Mouse (Mus musculus) forebrain, embryonic 15.5 days (tissue): ENCODE measurements around the gene Fgf7. TPM values are rescaled to one million over a fixed set of nuclear protein-coding genes. Genes with fewer than 3 reads are reported as not detected.

Experiments
- ATAC-seq: fragments of 200-750 bp; cut with Nextera tagmentation; replicated peaks from 2 replicates; pipeline ENCODE4 v1.8.0; 2017; ENCODE audit warnings: mild to moderate bottlenecking, moderate TSS enrichment, moderate library complexity
- H3K27ac ChIP-seq: fragments of 300-500 bp; sonication (generic); replicated peaks from 2 replicates; pipeline ENCODE4 v1.5.1; 2015; ENCODE audit warnings: mild to moderate bottlenecking, inconsistent platforms
- H3K27me3 ChIP-seq: fragments of 300-500 bp; sonication (generic); 2 replicates; pipeline ENCODE4 v1.6.1; 2015; ENCODE audit warnings: inconsistent platforms
- H3K36me3 ChIP-seq: fragments of 300-500 bp; sonication (generic); 2 replicates; pipeline ENCODE4 v1.6.1; 2015; ENCODE audit warnings: mild to moderate bottlenecking, inconsistent platforms
- H3K4me1 ChIP-seq: fragments of 300-500 bp; sonication (generic); 2 replicates; pipeline ENCODE4 v1.6.1; 2015; ENCODE audit warnings: inconsistent platforms
- H3K4me2 ChIP-seq: fragments of 300-500 bp; sonication (generic); replicated peaks from 2 replicates; pipeline ENCODE4 v1.6.1; 2015; ENCODE audit warnings: mild to moderate bottlenecking, inconsistent platforms
- H3K4me3 ChIP-seq: fragments of 300-500 bp; sonication (generic); 2 replicates; pipeline ENCODE4 v1.5.1; 2015; ENCODE audit warnings: mild to moderate bottlenecking, inconsistent platforms
- H3K9ac ChIP-seq: fragments of 300-500 bp; sonication (generic); replicated peaks from 2 replicates; pipeline ENCODE4 v1.6.1; 2015; ENCODE audit warnings: mild to moderate bottlenecking, inconsistent platforms
- H3K9me3 ChIP-seq: fragments of 300-500 bp; sonication (generic); 2 replicates; pipeline ENCODE4 v1.6.1; 2016; ENCODE audit warnings: inconsistent platforms
- WGBS: fragments of 180-500 bp; shearing (Covaris S2); methylation state at CpG from one replicate; pipeline ENCODE4 v1.1.7; 2015; ENCODE audit warnings: mixed read lengths; 5-methylcytosine and 5-hydroxymethylcytosine counted together
- polyA plus RNA-seq: library from polyadenylated mRNA; unstranded; fragments of >200 nt; fragmentation: Nextera tagmentation; extraction: Ambion mirVana; gene quantifications from 2 replicates; pipeline ENCODE4 v1.2.1, GENCODE M21; 2015

Fgf7 gene
- polyA plus RNA-seq, 1 experiment from 2014 or later, result 0.61 TPM

GRCm38 (mm10) chr2:126038221-126039000, 4.0 kb downstream of the Fgf7 start:
- 62% methylated on average over 7 of the region's 7 CpGs for WGBS
- Histone ChIP-seq H3K4me3 (no peak overlapping the region), H3K4me1 (no peaks in the 10 kb centered on the region), H3K9me3 (no peaks in the 10 kb centered on the region), H3K27me3 (no peaks in the 10 kb centered on the region), H3K27ac (no peak overlapping the region), H3K36me3 (no peaks in the 10 kb centered on the region), H3K9ac (no peak overlapping the region), H3K4me2 (no peak overlapping the region)
- ATAC-seq, result no peak

- 80% methylated on average over 4 of the region's 4 CpGs for WGBS
Observed at GRCm38 (mm10) chr2:126039414-126039891, 5.0 kb downstream of the Fgf7 start.

GRCm38 (mm10) chr2:126040651-126041050, 6.2 kb downstream of the Fgf7 start:
- Histone ChIP-seq H3K36me3 (no peaks in the 10 kb centered on the region), H3K4me2 (no peak overlapping the region), H3K27me3 (no peaks in the 10 kb centered on the region), H3K9me3 (no peaks in the 10 kb centered on the region), H3K4me1 (no peaks in the 10 kb centered on the region), H3K4me3 (no peak overlapping the region), H3K27ac (no peak overlapping the region), H3K9ac (no peak overlapping the region)
- ATAC-seq, result no peak
- WGBS, result 92% methylated on average over 2 of the region's 2 CpGs

More at GRCm38 (mm10) chr2:126039414-126039891, 5.0 kb downstream of the Fgf7 start:
- H3K4me3 ChIP-seq, result no peak overlapping the region
- H3K9me3 ChIP-seq, result no peaks in the 10 kb centered on the region
- H3K36me3 ChIP-seq, result no peaks in the 10 kb centered on the region
- no peak overlapping the region for H3K27ac ChIP-seq
- H3K27me3 ChIP-seq, result no peaks in the 10 kb centered on the region
- no peaks in the 10 kb centered on the region for H3K4me1 ChIP-seq
- no peak for ATAC-seq
- H3K9ac ChIP-seq, result no peak overlapping the region
- H3K4me2 ChIP-seq, result no peak overlapping the region

GRCm38 (mm10) chr2:126041237-126041636, 6.8 kb downstream of the Fgf7 start:
- no peak overlapping the region for H3K4me3 ChIP-seq
- no peak overlapping the region for H3K9ac ChIP-seq
- H3K36me3 ChIP-seq, result no peaks in the 10 kb centered on the region
- H3K9me3 ChIP-seq, result no peaks in the 10 kb centered on the region
- H3K4me1 ChIP-seq, result no peaks in the 10 kb centered on the region
- WGBS, result 89% methylated on average over 6 of the region's 6 CpGs
- H3K4me2 ChIP-seq, result no peak overlapping the region
- H3K27ac ChIP-seq, result no peak overlapping the region
- no peaks in the 10 kb centered on the region for H3K27me3 ChIP-seq
- ATAC-seq, result no peak

GRCm38 (mm10) chr2:126042674-126043073, 8.2 kb downstream of the Fgf7 start:
- Histone ChIP-seq H3K36me3 (no peaks in the 10 kb centered on the region), H3K9me3 (no peaks in the 10 kb centered on the region), H3K9ac (no peak overlapping the region), H3K27me3 (no peaks in the 10 kb centered on the region), H3K27ac (no peak overlapping the region), H3K4me2 (no peak overlapping the region), H3K4me3 (no peak overlapping the region), H3K4me1 (no peaks in the 10 kb centered on the region)
- 28% methylated on average over 3 of the region's 3 CpGs for WGBS
- ATAC-seq, result no peak

- H3K9ac ChIP-seq, result no peak overlapping the region
- no peak for ATAC-seq
- 95% methylated on average over 5 of the region's 5 CpGs for WGBS
Observed at GRCm38 (mm10) chr2:126045621-126046020, 11.2 kb downstream of the Fgf7 start.

GRCm38 (mm10) chr2:126052749-126053557, 18.5 kb downstream of the Fgf7 start:
- 48% methylated on average over 6 of the region's 6 CpGs for WGBS
- H3K27ac ChIP-seq, result no peak overlapping the region
- no peak for ATAC-seq

More at GRCm38 (mm10) chr2:126045621-126046020, 11.2 kb downstream of the Fgf7 start:
- H3K27ac ChIP-seq, result no peak overlapping the region
- no peak overlapping the region for H3K4me2 ChIP-seq
- H3K4me3 ChIP-seq, result no peak overlapping the region
- H3K36me3 ChIP-seq, result no peaks in the 10 kb centered on the region
- no peaks in the 10 kb centered on the region for H3K4me1 ChIP-seq
- H3K27me3 ChIP-seq, result no peaks in the 10 kb centered on the region
- no peaks in the 10 kb centered on the region for H3K9me3 ChIP-seq

GRCm38 (mm10) chr2:126053657-126054056, 19.2 kb downstream of the Fgf7 start:
- Histone ChIP-seq H3K9me3 (no peaks in the 10 kb centered on the region), H3K4me3 (no peak overlapping the region), H3K27me3 (no peaks in the 10 kb centered on the region), H3K4me1 (no peaks in the 10 kb centered on the region), H3K4me2 (no peak overlapping the region), H3K27ac (no peak overlapping the region), H3K9ac (no peak overlapping the region), H3K36me3 (no peaks in the 10 kb centered on the region)
- ATAC-seq, result no peak
- 82% methylated on average over 5 of the region's 5 CpGs for WGBS

More at GRCm38 (mm10) chr2:126052749-126053557, 18.5 kb downstream of the Fgf7 start:
- Histone ChIP-seq H3K27me3 (no peaks in the 10 kb centered on the region), H3K4me1 (no peaks in the 10 kb centered on the region), H3K36me3 (no peaks in the 10 kb centered on the region), H3K9ac (no peak overlapping the region), H3K4me2 (no peak overlapping the region), H3K4me3 (no peak overlapping the region), H3K9me3 (no peaks in the 10 kb centered on the region)

- H3K4me1 ChIP-seq, result peaks cover 12% of the 10 kb centered on the region
- no peak overlapping the region for H3K9ac ChIP-seq
- H3K27me3 ChIP-seq, result no peaks in the 10 kb centered on the region
- H3K4me3 ChIP-seq, result no peak overlapping the region
- 23% methylated on average over 4 of the region's 4 CpGs for WGBS
- H3K4me2 ChIP-seq, result no peak overlapping the region
- H3K36me3 ChIP-seq, result no peaks in the 10 kb centered on the region
- peak; percentile 66 for ATAC-seq
- H3K27ac ChIP-seq, result 0 out of 2 replicates have a peak overlapping the region, but pooled peaks have one; percentile 15
- no peaks in the 10 kb centered on the region for H3K9me3 ChIP-seq
Observed at GRCm38 (mm10) chr2:126060595-126060994, 26.1 kb downstream of the Fgf7 start.

- 33% methylated on average over 17 of the region's 17 CpGs for WGBS
- Histone ChIP-seq H3K4me3 (no peak overlapping the region), H3K36me3 (no peaks in the 10 kb centered on the region), H3K27me3 (no peaks in the 10 kb centered on the region), H3K4me2 (peak overlapping the region; percentile 23), H3K27ac (0 out of 2 replicates have a peak overlapping the region, but pooled peaks have one; percentile 15), H3K4me1 (peaks cover 12% of the 10 kb centered on the region), H3K9ac (no peak overlapping the region), H3K9me3 (no peaks in the 10 kb centered on the region)
- peak; percentile 72 for ATAC-seq
Observed at GRCm38 (mm10) chr2:126061037-126061773, 26.7 kb downstream of the Fgf7 start.

- Histone ChIP-seq H3K9ac (no peak overlapping the region), H3K27ac (no peak overlapping the region), H3K36me3 (no peaks in the 10 kb centered on the region), H3K4me1 (peaks cover 12% of the 10 kb centered on the region), H3K9me3 (no peaks in the 10 kb centered on the region), H3K4me3 (no peak overlapping the region), H3K27me3 (no peaks in the 10 kb centered on the region), H3K4me2 (no peak overlapping the region)
- no peak for ATAC-seq
- WGBS, result 76% methylated on average over 7 of the region's 7 CpGs
Observed at GRCm38 (mm10) chr2:126062876-126063275, 28.4 kb downstream of the Fgf7 start.
